Mouse (Mus musculus) forebrain, embryonic 12.5 days (tissue): ENCODE results near the gene Txndc2. TPM values are rescaled to one million over a fixed set of nuclear protein-coding genes. Genes with fewer than 3 reads are reported as not detected.

ENCODE experiments used
- ATAC-seq: fragments of 200-750 bp; cut with Nextera tagmentation; 2 replicates; pipeline ENCODE4 v1.8.0; 2017; ENCODE audit warnings: moderate TSS enrichment; ENCODE audit not compliant: low FRiP score
- H3K27ac ChIP-seq: fragments of 300-500 bp; sonication (generic); 2 replicates; pipeline ENCODE4 v1.5.1; 2016; ENCODE audit warnings: mild to moderate bottlenecking
- H3K27me3 ChIP-seq: fragments of 300-500 bp; sonication (generic); 2 replicates; pipeline ENCODE4 v1.6.1; 2016; ENCODE audit warnings: mild to moderate bottlenecking
- H3K36me3 ChIP-seq: fragments of 300-500 bp; sonication (generic); replicated peaks from 2 replicates; pipeline ENCODE4 v1.6.1; 2016; ENCODE audit warnings: mild to moderate bottlenecking
- H3K4me1 ChIP-seq: fragments of 300-500 bp; sonication (generic); 2 replicates; pipeline ENCODE4 v1.6.1; 2016
- H3K4me2 ChIP-seq: fragments of 300-500 bp; sonication (generic); 2 replicates; pipeline ENCODE4 v1.6.1; 2016; ENCODE audit warnings: mild to moderate bottlenecking, moderate library complexity
- H3K4me3 ChIP-seq: fragments of 300-500 bp; sonication (generic); replicated peaks from 2 replicates; pipeline ENCODE4 v1.5.1; 2016; ENCODE audit warnings: mild to moderate bottlenecking
- H3K9ac ChIP-seq: fragments of 300-500 bp; sonication (generic); 2 replicates; pipeline ENCODE4 v1.6.1; 2016; ENCODE audit warnings: mild to moderate bottlenecking
- H3K9me3 ChIP-seq: fragments of 300-500 bp; sonication (generic); 2 replicates; pipeline ENCODE4 v1.6.1; 2016
- WGBS: fragments of 180-500 bp; shearing (Covaris S2); methylation state at CpG from one replicate; pipeline ENCODE4 v1.1.7; 2016; 5-methylcytosine and 5-hydroxymethylcytosine counted together
- polyA plus RNA-seq: library from polyadenylated mRNA; unstranded; fragments of >200 nt; fragmentation: Nextera tagmentation; extraction: Ambion mirVana; gene quantifications from 2 replicates; pipeline ENCODE4 v1.2.1, GENCODE M21; 2016

Txndc2 gene
- polyA plus RNA-seq = 0.17 and 0.28 TPM in 2 replicates

- no peaks in the 10 kb centered on the region for H3K27me3 ChIP-seq
- no peak within 1 kb of the TSS for H3K4me2 ChIP-seq
- ATAC-seq = no peak
- peaks cover 11% of the 10 kb centered on the region for H3K4me1 ChIP-seq
- H3K9ac ChIP-seq = no peak within 1 kb of the TSS
- no peaks in the 10 kb centered on the region for H3K9me3 ChIP-seq
- H3K27ac ChIP-seq = no peak within 1 kb of the TSS
- no peaks in the 10 kb centered on the region for H3K36me3 ChIP-seq
- 90% methylated on average over 11 of the region's 11 CpGs for WGBS
- no peak within 1 kb of the TSS for H3K4me3 ChIP-seq
Observed at GRCm38 (mm10) chr17:65641734-65642218, at the start of gene Txndc2. Txndc2 (minus strand) TSS chr17:65642168.

DNA sequence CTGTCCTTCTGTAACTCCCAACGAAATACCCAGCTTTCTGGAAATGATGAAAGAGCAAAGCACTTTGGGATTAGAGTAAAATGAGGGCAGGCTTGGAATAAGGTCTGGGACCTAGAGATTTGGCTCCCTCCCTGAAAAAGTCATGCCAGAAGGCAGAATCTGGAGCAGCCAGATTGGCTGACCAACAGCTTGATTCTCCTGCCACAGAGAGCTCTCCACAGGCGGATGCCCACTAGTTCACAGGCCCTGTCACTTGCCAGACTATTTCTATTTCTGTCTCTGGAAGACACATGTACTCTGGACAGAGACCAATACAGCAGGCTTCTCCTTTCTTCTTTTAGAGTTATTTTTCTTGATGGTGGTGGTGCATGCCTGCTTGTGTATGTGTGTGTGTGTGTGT lies 41.8 kb upstream of the Txndc2 start:
- Histone ChIP-seq H3K4me1 (peaks cover 7% of the 10 kb centered on the region; the same call in 1 of the 2 replicates), H3K27me3 (no peaks in the 10 kb centered on the region), H3K9me3 (no peaks in the 10 kb centered on the region), H3K27ac (no peak overlapping the region), H3K36me3 (no peaks in the 10 kb centered on the region), H3K4me2 (no peak overlapping the region), H3K9ac (no peak overlapping the region), H3K4me3 (no peak overlapping the region)
- 91% methylated on average over 2 of the region's 2 CpGs for WGBS
- ATAC-seq = no peak

DNA sequence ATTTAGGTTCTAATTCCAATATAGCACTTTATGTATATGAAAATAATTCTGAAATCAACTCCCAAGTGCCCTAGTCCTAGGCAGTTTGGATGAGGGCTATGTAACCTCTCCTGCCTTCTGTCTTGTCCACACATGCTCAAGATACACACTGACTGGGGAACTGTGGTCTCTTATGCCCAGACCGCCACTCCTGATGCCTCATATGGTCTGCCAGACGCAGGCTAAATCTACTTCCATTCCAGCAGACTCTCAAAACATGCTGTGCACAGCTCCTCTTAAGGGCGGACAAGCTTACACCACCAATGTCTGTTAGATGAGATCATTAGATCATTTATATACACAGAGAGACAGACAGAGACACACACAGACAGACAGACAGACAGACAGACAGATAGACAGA lies 41.3 kb upstream of the Txndc2 start:
- no peaks in the 10 kb centered on the region for H3K27me3 ChIP-seq
- no peaks in the 10 kb centered on the region for H3K9me3 ChIP-seq
- WGBS = 93% methylated on average over 3 of the region's 3 CpGs
- H3K27ac ChIP-seq = no peak overlapping the region
- no peak overlapping the region for H3K9ac ChIP-seq
- no peak overlapping the region for H3K4me3 ChIP-seq
- H3K4me2 ChIP-seq = no peak overlapping the region
- H3K36me3 ChIP-seq = no peaks in the 10 kb centered on the region
- no peak for ATAC-seq
- H3K4me1 ChIP-seq = peaks cover 7% of the 10 kb centered on the region; the same call in 1 of the 2 replicates

DNA sequence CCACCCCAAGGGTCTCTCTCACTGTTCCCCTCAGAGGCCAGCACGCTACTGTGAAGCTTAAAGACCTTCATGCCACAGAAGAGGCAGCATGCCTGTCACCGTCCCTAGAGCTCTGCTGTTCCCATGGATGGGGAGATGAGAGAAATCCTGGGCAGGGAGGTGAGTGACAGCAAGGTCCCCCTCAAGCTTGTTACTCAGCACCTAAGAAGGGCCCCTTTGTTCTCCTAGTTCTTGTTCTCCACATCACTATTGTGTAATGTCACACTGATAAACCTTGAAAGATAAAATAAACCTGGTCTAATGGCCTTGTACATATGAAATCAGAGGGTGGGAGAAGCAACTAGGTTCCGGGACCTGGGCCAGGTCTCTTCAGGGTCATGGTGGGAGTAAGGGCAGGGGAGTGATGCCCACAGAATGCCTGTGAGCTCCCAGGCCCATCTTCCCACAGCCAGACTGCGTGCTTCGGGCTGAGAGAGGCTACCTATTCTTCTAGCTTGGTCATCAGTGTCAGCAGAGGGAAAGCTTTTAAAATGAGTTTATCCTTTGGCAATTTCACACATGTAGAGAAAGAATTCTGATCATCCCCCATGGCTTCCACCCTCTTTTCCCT lies 40.2 kb upstream of the Txndc2 start:
- no peak overlapping the region for H3K9ac ChIP-seq
- no peaks in the 10 kb centered on the region for H3K36me3 ChIP-seq
- no peaks in the 10 kb centered on the region for H3K27me3 ChIP-seq
- peaks cover 7% of the 10 kb centered on the region; the same call in 1 of the 2 replicates for H3K4me1 ChIP-seq
- no peak for ATAC-seq
- 78% methylated on average over 5 of the region's 5 CpGs for WGBS
- no peak overlapping the region for H3K4me3 ChIP-seq
- no peak overlapping the region for H3K27ac ChIP-seq
- H3K4me2 ChIP-seq = no peak overlapping the region
- no peaks in the 10 kb centered on the region for H3K9me3 ChIP-seq

DNA sequence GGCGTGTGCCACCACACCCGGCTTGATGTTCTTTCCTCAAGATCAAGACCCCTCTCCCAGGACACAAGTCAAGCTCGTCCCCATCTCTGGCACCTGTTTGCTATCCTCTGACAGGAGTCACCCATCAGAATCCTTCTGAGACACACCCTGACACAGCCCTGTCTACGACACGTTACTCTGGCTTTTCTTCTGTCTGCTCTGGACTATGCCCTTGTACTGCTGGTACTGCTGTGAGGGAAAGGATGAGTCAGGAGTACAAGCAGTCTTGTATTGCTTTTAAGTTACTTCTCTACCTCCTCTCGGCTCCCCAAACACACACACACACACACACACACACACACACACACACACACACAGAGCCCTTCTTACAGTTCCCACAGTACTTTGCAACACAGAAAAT lies 39.5 kb upstream of the Txndc2 start:
- no peak for ATAC-seq
- H3K27ac ChIP-seq = no peak overlapping the region
- WGBS = 80% methylated on average over 6 of the region's 6 CpGs
- peaks cover 7% of the 10 kb centered on the region; the same call in 1 of the 2 replicates for H3K4me1 ChIP-seq
- H3K36me3 ChIP-seq = no peaks in the 10 kb centered on the region
- no peak overlapping the region for H3K4me2 ChIP-seq
- no peaks in the 10 kb centered on the region for H3K9me3 ChIP-seq
- no peak overlapping the region for H3K4me3 ChIP-seq
- H3K27me3 ChIP-seq = no peaks in the 10 kb centered on the region
- H3K9ac ChIP-seq = no peak overlapping the region

DNA sequence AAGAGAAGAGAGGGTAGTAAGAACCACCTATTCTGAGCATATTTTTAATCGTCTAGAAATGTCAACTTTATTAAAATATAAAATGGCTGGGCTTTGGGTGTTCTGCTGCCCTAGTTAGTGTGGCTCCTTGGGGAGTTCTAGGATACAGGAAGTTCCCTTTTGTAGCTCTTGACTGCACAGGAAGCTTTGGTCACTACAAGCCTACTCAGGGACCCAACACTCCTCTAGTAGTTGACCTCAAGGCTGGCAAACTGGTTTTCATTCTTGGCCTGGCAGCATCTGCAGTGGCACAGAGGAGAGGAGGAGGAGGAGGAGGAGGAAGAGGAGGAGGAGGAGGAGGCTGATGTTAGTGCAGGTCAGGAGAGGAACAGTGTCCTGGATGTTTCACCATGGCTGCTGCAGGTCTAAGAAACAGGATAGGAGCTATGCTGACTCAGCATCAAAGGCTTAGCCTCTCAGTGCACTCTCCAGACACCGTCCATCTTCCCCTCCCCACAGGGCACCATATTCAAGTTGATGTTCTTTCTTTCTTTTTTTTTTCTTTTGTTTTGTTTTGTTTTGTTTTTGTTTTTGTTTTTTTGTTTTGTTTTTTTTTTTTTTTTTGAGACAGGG lies 38.9 kb upstream of the Txndc2 start:
- WGBS = 85% methylated on average over 2 of the region's 2 CpGs
- no peaks in the 10 kb centered on the region for H3K27me3 ChIP-seq
- no peak overlapping the region for H3K9ac ChIP-seq
- H3K27ac ChIP-seq = no peak overlapping the region
- no peaks in the 10 kb centered on the region for H3K9me3 ChIP-seq
- peaks cover 7% of the 10 kb centered on the region; the same call in 1 of the 2 replicates for H3K4me1 ChIP-seq
- no peak overlapping the region for H3K4me2 ChIP-seq
- ATAC-seq = no peak
- no peaks in the 10 kb centered on the region for H3K36me3 ChIP-seq
- no peak overlapping the region for H3K4me3 ChIP-seq

- H3K36me3 ChIP-seq = no peaks in the 10 kb centered on the region
- H3K27me3 ChIP-seq = no peaks in the 10 kb centered on the region
- H3K9me3 ChIP-seq = no peaks in the 10 kb centered on the region
- WGBS = 68% methylated on average over 14 of the region's 14 CpGs
- H3K9ac ChIP-seq = no peak overlapping the region
- H3K4me2 ChIP-seq = no peak overlapping the region
- peaks cover 7% of the 10 kb centered on the region; the same call in 1 of the 2 replicates for H3K4me1 ChIP-seq
- ATAC-seq = no peak
- no peak overlapping the region for H3K27ac ChIP-seq
- H3K4me3 ChIP-seq = no peak overlapping the region
Observed at GRCm38 (mm10) chr17:65679806-65680446, 38.0 kb upstream of the Txndc2 start.

DNA sequence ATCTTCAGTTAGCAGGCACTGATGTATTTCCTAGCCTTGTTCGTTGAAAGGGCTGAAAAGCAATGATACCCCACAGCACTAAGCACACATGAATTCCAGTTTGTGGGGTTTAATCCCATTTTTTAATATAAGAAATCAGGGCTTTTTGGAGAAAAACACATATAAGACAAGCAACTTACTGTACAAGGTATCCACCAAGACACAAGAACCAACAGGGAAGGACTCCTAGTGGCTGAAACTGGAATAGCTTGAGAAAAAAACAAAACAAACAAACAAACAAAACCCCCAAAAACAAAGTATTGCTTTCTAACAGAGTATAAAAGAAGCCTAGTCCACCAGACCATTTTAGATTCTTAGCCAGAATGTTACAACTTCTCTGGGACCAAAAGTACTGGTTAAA lies 35.8 kb upstream of the Txndc2 start:
- Histone ChIP-seq H3K4me3 (no peak overlapping the region), H3K9ac (no peak overlapping the region), H3K27me3 (no peaks in the 10 kb centered on the region), H3K36me3 (no peaks in the 10 kb centered on the region), H3K27ac (no peak overlapping the region), H3K4me2 (no peak overlapping the region), H3K9me3 (no peaks in the 10 kb centered on the region), H3K4me1 (peaks cover 7% of the 10 kb centered on the region; the same call in 1 of the 2 replicates)
- ATAC-seq = no peak
- 97% methylated on average over 1 of the region's 1 CpGs for WGBS

- H3K9ac ChIP-seq = no peak overlapping the region
- no peak overlapping the region for H3K4me3 ChIP-seq
- 94% methylated on average over 8 of the region's 8 CpGs for WGBS
- H3K27me3 ChIP-seq = no peaks in the 10 kb centered on the region
- ATAC-seq = no peak
- H3K9me3 ChIP-seq = no peaks in the 10 kb centered on the region
- no peak overlapping the region for H3K27ac ChIP-seq
- peaks cover 5% of the 10 kb centered on the region; the same call in 1 of the 2 replicates for H3K4me1 ChIP-seq
- no peak overlapping the region for H3K4me2 ChIP-seq
- H3K36me3 ChIP-seq = no peaks in the 10 kb centered on the region
Observed at GRCm38 (mm10) chr17:65676536-65676935, 34.6 kb upstream of the Txndc2 start.

- H3K4me3 ChIP-seq = no peak overlapping the region
- H3K27ac ChIP-seq = no peak overlapping the region
- ATAC-seq = no peak
- H3K9ac ChIP-seq = no peak overlapping the region
- no peaks in the 10 kb centered on the region for H3K36me3 ChIP-seq
- H3K27me3 ChIP-seq = no peaks in the 10 kb centered on the region
- no peaks in the 10 kb centered on the region for H3K9me3 ChIP-seq
- H3K4me2 ChIP-seq = no peak overlapping the region
- H3K4me1 ChIP-seq = peaks cover 5% of the 10 kb centered on the region; the same call in 1 of the 2 replicates
- 84% methylated on average over 3 of the region's 3 CpGs for WGBS
Observed at GRCm38 (mm10) chr17:65675985-65676384, 34.0 kb upstream of the Txndc2 start.

DNA sequence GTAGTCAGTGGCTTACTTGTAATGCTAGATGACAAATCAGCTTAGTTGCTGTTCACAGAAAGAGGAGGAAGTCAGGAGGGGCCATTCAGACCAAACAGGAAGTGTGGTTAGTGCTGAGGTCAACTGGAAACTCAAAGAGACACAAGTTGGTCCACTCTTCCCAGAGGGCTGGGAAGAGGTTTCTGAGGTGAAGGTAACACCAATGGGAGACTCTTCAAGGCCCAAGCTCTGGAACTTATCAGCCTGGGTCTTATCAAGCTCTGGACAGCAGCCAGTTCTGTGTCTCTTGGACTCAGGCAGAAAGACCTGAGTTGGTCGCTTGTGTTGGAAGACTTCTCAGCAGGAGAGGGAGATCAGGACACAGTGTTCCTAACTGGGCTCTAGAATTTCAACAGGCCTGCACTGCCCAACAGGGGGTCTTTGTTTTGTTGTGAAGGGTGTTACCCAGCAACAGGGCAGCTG lies 32.8 kb upstream of the Txndc2 start:
- Histone ChIP-seq H3K4me2 (no peak overlapping the region), H3K4me1 (peaks cover 2% of the 10 kb centered on the region; the same call in 1 of the 2 replicates), H3K27ac (no peak overlapping the region), H3K36me3 (no peaks in the 10 kb centered on the region), H3K9me3 (no peaks in the 10 kb centered on the region), H3K4me3 (no peak overlapping the region), H3K27me3 (no peaks in the 10 kb centered on the region), H3K9ac (no peak overlapping the region)
- WGBS = 37% methylated on average over 1 of the region's 1 CpGs
- no peak for ATAC-seq

GRCm38 (mm10) chr17:65672926-65673325 lies 31.0 kb upstream of the Txndc2 start:
- Histone ChIP-seq H3K27ac (no peak overlapping the region), H3K9me3 (no peaks in the 10 kb centered on the region), H3K36me3 (no peaks in the 10 kb centered on the region), H3K4me2 (no peak overlapping the region), H3K9ac (no peak overlapping the region), H3K4me1 (no peaks in the 10 kb centered on the region), H3K4me3 (no peak overlapping the region), H3K27me3 (no peaks in the 10 kb centered on the region)
- no peak for ATAC-seq
- WGBS = 90% methylated on average over 7 of the region's 7 CpGs
